Mouse (Mus musculus) forebrain, embryonic 15.5 days (tissue): ENCODE results near the gene Gal3st4. TPM values are rescaled to one million over a fixed set of nuclear protein-coding genes. Genes with fewer than 3 reads are reported as not detected.
"Not testable (repeated sequence)": the region's sequence is repeated elsewhere in the genome, so short reads cannot be mapped to it uniquely, and the experiment has no call there.

Experiments
- ATAC-seq: fragments of 200-750 bp; cut with Nextera tagmentation; replicated peaks from 2 replicates; pipeline ENCODE4 v1.8.0; 2017; ENCODE audit warnings: mild to moderate bottlenecking, moderate TSS enrichment, moderate library complexity
- H3K27ac ChIP-seq: fragments of 300-500 bp; sonication (generic); replicated peaks from 2 replicates; pipeline ENCODE4 v1.5.1; 2015; ENCODE audit warnings: mild to moderate bottlenecking, inconsistent platforms
- H3K27me3 ChIP-seq: fragments of 300-500 bp; sonication (generic); 2 replicates; pipeline ENCODE4 v1.6.1; 2015; ENCODE audit warnings: inconsistent platforms
- H3K36me3 ChIP-seq: fragments of 300-500 bp; sonication (generic); 2 replicates; pipeline ENCODE4 v1.6.1; 2015; ENCODE audit warnings: mild to moderate bottlenecking, inconsistent platforms
- H3K4me1 ChIP-seq: fragments of 300-500 bp; sonication (generic); 2 replicates; pipeline ENCODE4 v1.6.1; 2015; ENCODE audit warnings: inconsistent platforms
- H3K4me2 ChIP-seq: fragments of 300-500 bp; sonication (generic); replicated peaks from 2 replicates; pipeline ENCODE4 v1.6.1; 2015; ENCODE audit warnings: mild to moderate bottlenecking, inconsistent platforms
- H3K4me3 ChIP-seq: fragments of 300-500 bp; sonication (generic); 2 replicates; pipeline ENCODE4 v1.5.1; 2015; ENCODE audit warnings: mild to moderate bottlenecking, inconsistent platforms
- H3K9ac ChIP-seq: fragments of 300-500 bp; sonication (generic); replicated peaks from 2 replicates; pipeline ENCODE4 v1.6.1; 2015; ENCODE audit warnings: mild to moderate bottlenecking, inconsistent platforms
- H3K9me3 ChIP-seq: fragments of 300-500 bp; sonication (generic); 2 replicates; pipeline ENCODE4 v1.6.1; 2016; ENCODE audit warnings: inconsistent platforms
- WGBS: fragments of 180-500 bp; shearing (Covaris S2); methylation state at CpG from one replicate; pipeline ENCODE4 v1.1.7; 2015; ENCODE audit warnings: mixed read lengths; 5-methylcytosine and 5-hydroxymethylcytosine counted together
- polyA plus RNA-seq: library from polyadenylated mRNA; unstranded; fragments of >200 nt; fragmentation: Nextera tagmentation; extraction: Ambion mirVana; gene quantifications from 2 replicates; pipeline ENCODE4 v1.2.1, GENCODE M21; 2015

The Gal3st4 gene
- polyA plus RNA-seq, 1 experiment from 2014 or later, result 2.1 TPM

- 95% methylated on average over 3 of the region's 3 CpGs for WGBS
- H3K4me1 ChIP-seq, result no peaks in the 10 kb centered on the region
- H3K9me3 ChIP-seq, result no peaks in the 10 kb centered on the region
- no peak for ATAC-seq
- H3K36me3 ChIP-seq, result no peaks in the 10 kb centered on the region
- H3K9ac ChIP-seq, result no peak overlapping the region
- no peak overlapping the region for H3K4me2 ChIP-seq
- no peak overlapping the region for H3K4me3 ChIP-seq
- H3K27ac ChIP-seq, result no peak overlapping the region
- no peaks in the 10 kb centered on the region for H3K27me3 ChIP-seq
Observed at GRCm38 (mm10) chr5:138229511-138229910, 43.1 kb downstream of the Gal3st4 start.

- no peak for ATAC-seq
- H3K36me3 ChIP-seq, result no peaks in the 10 kb centered on the region
- no peak overlapping the region for H3K4me3 ChIP-seq
- no peaks in the 10 kb centered on the region for H3K4me1 ChIP-seq
- no peaks in the 10 kb centered on the region for H3K27me3 ChIP-seq
- H3K9me3 ChIP-seq, result no peaks in the 10 kb centered on the region
- WGBS, result 56% methylated on average over 3 of the region's 3 CpGs
- H3K27ac ChIP-seq, result no peak overlapping the region
- no peak overlapping the region for H3K9ac ChIP-seq
- no peak overlapping the region for H3K4me2 ChIP-seq
Observed at GRCm38 (mm10) chr5:138228026-138228425, 44.6 kb downstream of the Gal3st4 start.

- WGBS, result 80% methylated on average over 2 of the region's 2 CpGs
- ATAC-seq, result no peak
Observed at GRCm38 (mm10) chr5:138227367-138227766, 45.3 kb downstream of the Gal3st4 start.

GRCm38 (mm10) chr5:138226491-138226890 lies 46.1 kb downstream of the Gal3st4 start:
- Histone ChIP-seq H3K27me3 (no peaks in the 10 kb centered on the region), H3K4me3 (no peak overlapping the region), H3K4me1 (no peaks in the 10 kb centered on the region), H3K36me3 (no peaks in the 10 kb centered on the region), H3K9me3 (no peaks in the 10 kb centered on the region), H3K4me2 (no peak overlapping the region), H3K27ac (no peak overlapping the region), H3K9ac (no peak overlapping the region)
- 88% methylated on average over 4 of the region's 4 CpGs for WGBS
- ATAC-seq, result no peak

More at GRCm38 (mm10) chr5:138227367-138227766, 45.3 kb downstream of the Gal3st4 start:
- no peak overlapping the region for H3K4me2 ChIP-seq
- H3K9ac ChIP-seq, result no peak overlapping the region
- no peaks in the 10 kb centered on the region for H3K9me3 ChIP-seq
- no peak overlapping the region for H3K4me3 ChIP-seq
- no peaks in the 10 kb centered on the region for H3K36me3 ChIP-seq
- H3K4me1 ChIP-seq, result no peaks in the 10 kb centered on the region
- no peak overlapping the region for H3K27ac ChIP-seq
- H3K27me3 ChIP-seq, result no peaks in the 10 kb centered on the region

- H3K9ac ChIP-seq, result no peak within 1 kb of the TSS
- H3K9me3 ChIP-seq, result no peaks in the 10 kb centered on the region
- 58% methylated on average over 2 of the region's 2 CpGs for WGBS
- H3K36me3 ChIP-seq, result no peaks in the 10 kb centered on the region
- no peak for ATAC-seq
- no peak within 1 kb of the TSS for H3K27ac ChIP-seq
- no peak within 1 kb of the TSS for H3K4me3 ChIP-seq
- no peaks in the 10 kb centered on the region for H3K4me1 ChIP-seq
- H3K27me3 ChIP-seq, result no peaks in the 10 kb centered on the region
- no peak within 1 kb of the TSS for H3K4me2 ChIP-seq
Observed at GRCm38 (mm10) chr5:138225700-138226099, 46.9 kb downstream of the Gal3st4 start, which contains the start of gene Nxpe5. TSS of gene Nxpe5 (plus strand) at chr5:138225898.

DNA sequence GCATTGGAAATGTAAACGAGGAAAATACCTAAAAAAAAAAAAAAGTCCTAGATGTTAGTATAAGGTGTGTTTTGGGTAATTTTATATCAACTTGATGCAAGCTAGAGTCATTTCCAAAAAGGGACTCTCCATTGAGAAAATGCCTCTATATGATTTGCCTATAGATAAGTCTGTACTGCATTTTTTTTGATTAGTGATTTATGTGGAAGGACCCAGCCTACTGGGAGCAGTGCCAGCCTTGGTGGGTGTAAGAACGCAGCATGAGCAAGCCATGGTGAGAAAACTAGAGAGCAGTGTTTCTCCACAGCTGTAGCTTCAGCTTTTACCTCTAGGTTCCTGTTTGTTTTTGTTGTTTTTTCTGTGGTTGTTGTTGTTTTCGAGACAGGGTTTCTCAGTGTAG lies 49.4 kb downstream of the Gal3st4 start:
- H3K27ac ChIP-seq, result no peak overlapping the region
- no peak for ATAC-seq
- H3K4me3 ChIP-seq, result no peak overlapping the region
- no peaks in the 10 kb centered on the region for H3K4me1 ChIP-seq
- H3K36me3 ChIP-seq, result no peaks in the 10 kb centered on the region
- H3K9me3 ChIP-seq, result no peaks in the 10 kb centered on the region
- no peaks in the 10 kb centered on the region for H3K27me3 ChIP-seq
- WGBS, result 62% methylated on average over 3 of the region's 3 CpGs
- no peak overlapping the region for H3K4me2 ChIP-seq
- no peak overlapping the region for H3K9ac ChIP-seq

DNA sequence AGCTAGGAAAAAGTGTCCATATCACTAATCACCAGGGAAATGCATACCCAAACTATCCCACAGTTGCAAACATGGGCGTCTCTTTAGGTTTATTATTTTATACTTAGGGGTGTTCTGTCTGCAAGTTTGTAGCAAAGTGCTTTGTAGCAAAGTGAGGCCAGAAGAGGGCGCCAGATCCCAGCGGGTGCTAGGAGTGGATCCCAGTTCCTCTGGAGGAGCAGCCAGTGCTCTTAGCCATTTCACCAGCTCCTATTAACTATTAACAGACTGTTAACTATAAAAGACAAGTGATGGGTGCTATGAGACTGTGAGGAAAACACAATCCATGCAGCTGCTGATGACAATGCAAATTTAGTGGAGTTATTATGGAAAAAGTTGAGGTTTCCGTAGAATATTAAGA lies 50.5 kb downstream of the Gal3st4 start:
- Histone ChIP-seq H3K9me3 (no peaks in the 10 kb centered on the region), H3K4me2 (no peak overlapping the region), H3K36me3 (no peaks in the 10 kb centered on the region), H3K9ac (no peak overlapping the region), H3K4me1 (no peaks in the 10 kb centered on the region), H3K4me3 (no peak overlapping the region), H3K27ac (no peak overlapping the region), H3K27me3 (no peaks in the 10 kb centered on the region)
- WGBS, result 22% methylated on average over 4 of the region's 4 CpGs
- no peak for ATAC-seq

GRCm38 (mm10) chr5:138219864-138220263 lies 52.8 kb downstream of the Gal3st4 start:
- H3K9me3 ChIP-seq, result no peaks in the 10 kb centered on the region
- no peaks in the 10 kb centered on the region for H3K36me3 ChIP-seq
- H3K4me1 ChIP-seq, result no peaks in the 10 kb centered on the region
- H3K9ac ChIP-seq, result no peak overlapping the region
- 76% methylated on average over 2 of the region's 2 CpGs for WGBS
- H3K27me3 ChIP-seq, result no peaks in the 10 kb centered on the region
- no peak overlapping the region for H3K27ac ChIP-seq
- no peak overlapping the region for H3K4me2 ChIP-seq
- ATAC-seq, result no peak
- no peak overlapping the region for H3K4me3 ChIP-seq

DNA sequence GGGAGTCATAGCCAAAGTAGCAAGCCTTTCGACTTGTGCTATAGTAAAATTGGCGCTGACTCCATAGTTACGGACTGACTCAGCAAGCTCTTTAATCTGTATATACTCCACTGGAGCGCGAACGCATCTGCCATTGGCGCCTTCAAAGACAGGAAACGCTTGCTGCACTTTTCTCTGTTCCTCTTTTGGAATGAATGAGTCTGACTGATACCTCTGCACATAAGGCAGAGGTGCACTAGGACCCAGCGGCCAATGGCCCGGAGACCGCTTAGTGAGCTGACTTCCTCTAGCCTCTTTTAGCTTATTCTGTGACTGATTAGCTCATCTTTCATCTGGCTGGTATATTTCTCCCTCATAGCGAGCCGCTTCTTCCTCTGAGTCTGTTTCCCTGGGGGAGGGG lies 56.0 kb downstream of the Gal3st4 start:
- 95% methylated on average over 13 of the region's 13 CpGs for WGBS
- H3K4me2 ChIP-seq, H3K27me3 ChIP-seq, H3K4me1 ChIP-seq, H3K36me3 ChIP-seq, ATAC-seq, H3K4me3 ChIP-seq, H3K27ac ChIP-seq, H3K9ac ChIP-seq, H3K9me3 ChIP-seq: not testable (repeated sequence)

Other genes with a start within 250 kb of the Gal3st4 start
- not detected in 2 replicates for gene Smok3c, start 219.6 kb downstream of the Gal3st4 start, polyA plus RNA-seq
- gene Zkscan1, start 187.8 kb downstream of the Gal3st4 start, polyA plus RNA-seq, result 27.8 and 28.0 TPM in 2 replicates
- 113 and 118 TPM in 2 replicates for gene Zscan21, start 155.9 kb downstream of the Gal3st4 start, polyA plus RNA-seq
- 42.5 and 47.1 TPM in 2 replicates for gene Zfp113, start 117.1 kb downstream of the Gal3st4 start, polyA plus RNA-seq
- 289 and 293 TPM in 2 replicates for gene Cops6, start 111.8 kb downstream of the Gal3st4 start, polyA plus RNA-seq
- gene Ap4m1, start 100.8 kb downstream of the Gal3st4 start, polyA plus RNA-seq, result 29.5 and 29.6 TPM in 2 replicates
- 188 and 191 TPM in 2 replicates for gene Mcm7, start 100.4 kb downstream of the Gal3st4 start, polyA plus RNA-seq
- gene Taf6, start 85.4 kb downstream of the Gal3st4 start, polyA plus RNA-seq, result 90.9 and 96.2 TPM in 2 replicates
- 34.7 and 36.8 TPM in 2 replicates for gene Cnpy4, start 85.4 kb downstream of the Gal3st4 start, polyA plus RNA-seq
- 12.9 and 14.0 TPM in 2 replicates for gene Mblac1, start 78.5 kb downstream of the Gal3st4 start, polyA plus RNA-seq
- gene Nxpe5, start 46.9 kb downstream of the Gal3st4 start, polyA plus RNA-seq, result not detected in 2 replicates
- 75.3 and 84.8 TPM in 2 replicates for gene Lamtor4, start 17.4 kb downstream of the Gal3st4 start, polyA plus RNA-seq
- 12.9 and 14.0 TPM in 2 replicates for gene BC037034, start 8.8 kb downstream of the Gal3st4 start, polyA plus RNA-seq
- 0.04 and 0.09 TPM in 2 replicates for gene Gm43720, start 7.1 kb upstream of the Gal3st4 start, polyA plus RNA-seq
- gene Gpc2, start 7.2 kb upstream of the Gal3st4 start, polyA plus RNA-seq, result 177 and 189 TPM in 2 replicates
- gene Stag3, start 7.4 kb upstream of the Gal3st4 start, polyA plus RNA-seq, result 4.4 and 4.6 TPM in 2 replicates
- gene Pvrig, start 69.1 kb upstream of the Gal3st4 start, polyA plus RNA-seq, result not detected in 2 replicates
- 73.6 and 75.8 TPM in 2 replicates for gene Zfp157, start 168.6 kb upstream of the Gal3st4 start, polyA plus RNA-seq